Mouse (Mus musculus) bone marrow, adult 2 months (tissue): ENCODE data around the gene Ube2v1.

Experiments
- CTCF ChIP-seq: fragments of 200-500 bp; IDR thresholded peaks from 2 replicates; pipeline ENCODE4 v1.5.1; 2011; ENCODE audit warnings: low read length, control low read depth; ENCODE audit not compliant: control insufficient read depth, insufficient read depth
- POLR2A ChIP-seq: fragments of 200-500 bp; IDR thresholded peaks from 2 replicates; pipeline ENCODE4 v1.6.1; 2011; ENCODE audit warnings: low read depth, mild to moderate bottlenecking, control low read depth, low read length, borderline replicate concordance; ENCODE audit not compliant: control insufficient read depth

DNA sequence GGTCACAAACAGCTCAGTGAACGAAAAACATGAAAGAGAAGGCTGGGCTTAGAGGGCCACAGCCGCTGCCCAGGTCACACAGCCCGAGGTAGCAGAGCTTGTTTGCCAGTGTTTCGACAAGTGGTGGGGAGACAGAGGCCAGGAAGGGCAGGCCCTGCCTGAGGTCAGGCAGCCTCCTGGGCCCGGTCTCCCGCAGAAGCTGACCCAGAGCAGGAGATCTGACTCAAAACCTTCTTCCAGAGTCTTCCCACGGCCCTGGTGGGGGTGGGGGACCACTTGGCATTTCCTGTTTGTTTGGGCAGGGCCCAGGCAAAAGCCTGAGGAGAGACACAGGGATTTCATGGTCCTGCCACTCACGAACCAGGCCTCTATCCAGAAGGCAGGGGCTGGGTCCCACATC is 45.9 kb downstream of the Ube2v1 start:
- TF ChIP-seq CTCF (no peak), POLR2A (no peak)
